Mouse (Mus musculus): ENCODE results near the gene Gnb3. TPM values are rescaled to one million over a fixed set of nuclear protein-coding genes. Genes with fewer than 3 reads are reported as not detected.
"Not testable (repeated sequence)": the region's sequence is repeated elsewhere in the genome, so short reads cannot be mapped to it uniquely, and the experiment has no call there.

Gnb3 gene
- polyA plus RNA-seq, 1 experiment from 2014 or later: 0.25 TPM

DNA sequence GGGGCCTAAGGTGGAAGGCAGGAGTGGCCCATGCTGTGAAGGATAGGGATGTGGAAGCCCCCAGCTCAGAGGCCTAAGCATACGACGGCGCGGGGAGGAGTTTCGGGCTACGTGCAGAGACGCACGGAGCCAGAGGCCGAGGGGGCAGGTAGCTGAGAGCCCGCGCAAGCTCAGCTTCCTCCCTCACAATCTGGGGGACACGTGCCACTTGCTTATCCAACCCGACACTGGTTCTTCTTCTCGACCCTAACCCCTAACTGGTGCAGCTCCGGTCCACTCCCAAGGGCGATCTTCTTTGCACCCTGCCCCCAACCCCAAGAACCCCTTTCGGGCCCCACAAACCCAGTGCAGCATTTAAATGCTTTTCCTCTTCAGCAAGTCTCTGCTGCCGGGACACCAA lies 26.6 kb downstream of the Gnb3 start:
- H3K4me3 ChIP-seq: peak overlapping the region; percentile 73
- H3K4me1 ChIP-seq: peaks cover 43% of the 10 kb centered on the region
- peak overlapping the region; percentile 92 for H3K4me2 ChIP-seq
- no peaks in the 10 kb centered on the region for H3K9me3 ChIP-seq
- H3K27me3 ChIP-seq: no peaks in the 10 kb centered on the region
- WGBS: 0% methylated on average over 18 of the region's 18 CpGs
- peak overlapping the region; percentile 92 for H3K27ac ChIP-seq
- H3K36me3 ChIP-seq: peaks cover 59% of the 10 kb centered on the region
- ATAC-seq (ENCODE audit: insufficient number of reproducible peaks, insufficient read depth, low FRiP score, low TSS enrichment, low read depth): peak; percentile 70
- peak overlapping the region; percentile 89 for H3K9ac ChIP-seq

GRCm38 (mm10) chr6:124812848-124813247 lies 27.2 kb downstream of the Gnb3 start:
- peaks cover 53% of the 10 kb centered on the region for H3K36me3 ChIP-seq
- H3K27me3 ChIP-seq: no peaks in the 10 kb centered on the region
- ATAC-seq (ENCODE audit: insufficient number of reproducible peaks, insufficient read depth, low FRiP score, low TSS enrichment, low read depth): no peak
- no peaks in the 10 kb centered on the region for H3K9me3 ChIP-seq
- peak overlapping the region; percentile 89 for H3K9ac ChIP-seq
- peak overlapping the region; percentile 73 for H3K4me3 ChIP-seq
- H3K4me1 ChIP-seq: peaks cover 47% of the 10 kb centered on the region
- peak overlapping the region; percentile 92 for H3K27ac ChIP-seq
- WGBS: 14% methylated on average over 9 of the region's 9 CpGs
- peak overlapping the region; percentile 92 for H3K4me2 ChIP-seq

DNA sequence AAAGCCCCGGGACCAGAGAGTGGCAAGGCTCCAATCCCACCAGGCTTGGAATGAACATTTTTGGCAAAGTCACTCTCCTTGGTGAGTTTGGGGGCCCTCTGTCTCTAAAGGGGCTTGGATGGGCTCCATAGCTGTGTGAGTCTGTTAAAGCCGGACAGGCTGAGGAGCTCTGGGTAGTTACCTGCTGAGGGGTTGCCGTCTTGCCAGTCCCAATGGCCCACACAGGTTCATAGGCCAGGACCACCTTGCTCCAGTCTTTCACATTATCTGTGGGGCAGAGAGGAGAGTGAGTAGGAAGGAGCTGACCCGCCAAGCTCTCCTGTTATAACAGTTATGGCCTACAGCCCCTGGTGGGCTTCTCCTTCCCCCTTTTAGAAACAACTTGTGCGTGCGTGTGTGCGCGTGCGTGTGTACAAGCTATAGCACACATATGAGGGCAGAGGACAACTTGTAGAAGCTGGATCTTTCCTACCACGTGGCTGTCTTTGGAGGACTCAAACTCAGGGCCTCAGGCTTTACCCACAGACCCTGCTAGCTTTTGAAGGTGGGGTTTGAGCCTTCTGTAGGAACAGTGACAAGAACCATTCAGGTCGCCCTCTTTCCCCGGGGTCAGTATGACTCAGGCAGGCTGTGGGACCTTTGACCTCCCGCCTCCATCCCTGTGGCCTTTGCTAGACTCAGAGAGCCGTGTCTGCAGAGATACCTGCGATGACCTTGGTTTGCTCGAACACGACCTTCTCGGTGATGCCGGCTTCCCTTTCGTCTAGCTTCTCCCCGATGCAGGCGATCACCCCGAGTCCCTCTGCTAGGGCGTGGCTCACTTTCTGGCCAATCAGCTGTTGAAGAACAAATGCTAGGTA lies 28.1 kb downstream of the Gnb3 start:
- Histone ChIP-seq H3K9me3 (no peaks in the 10 kb centered on the region), H3K4me3 (peak overlapping the region; percentile 73), H3K4me1 (peaks cover 47% of the 10 kb centered on the region), H3K36me3 (peaks cover 44% of the 10 kb centered on the region), H3K9ac (peak overlapping the region; percentile 89), H3K27ac (0 out of 2 replicates have a peak overlapping the region, but pooled peaks have one; percentile 92), H3K27me3 (no peaks in the 10 kb centered on the region), H3K4me2 (peak overlapping the region; percentile 92)
- 78% methylated on average over 24 of the region's 24 CpGs for WGBS
- ATAC-seq (ENCODE audit: insufficient number of reproducible peaks, insufficient read depth, low FRiP score, low TSS enrichment, low read depth): no peak

DNA sequence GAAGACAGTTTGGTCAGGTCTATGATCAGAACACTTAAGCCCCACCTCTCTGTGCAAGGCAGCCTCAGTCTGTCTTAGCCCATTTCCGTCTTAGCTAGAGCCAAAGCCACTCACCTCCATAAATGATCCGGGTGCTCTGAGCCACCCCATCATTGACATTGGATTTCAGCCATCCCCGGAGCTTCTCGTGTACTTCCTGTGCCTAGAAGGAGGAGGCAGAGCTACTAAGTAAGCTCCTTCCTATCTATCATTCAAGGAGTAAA lies 28.7 kb downstream of the Gnb3 start:
- H3K36me3 ChIP-seq: peaks cover 38% of the 10 kb centered on the region
- H3K27ac ChIP-seq: no peak overlapping the region
- no peak for ATAC-seq (ENCODE audit: insufficient number of reproducible peaks, insufficient read depth, low FRiP score, low TSS enrichment, low read depth)
- H3K4me1 ChIP-seq: peaks cover 52% of the 10 kb centered on the region
- no peaks in the 10 kb centered on the region for H3K27me3 ChIP-seq
- H3K4me3 ChIP-seq: no peak overlapping the region
- H3K4me2 ChIP-seq: no peak overlapping the region
- H3K9me3 ChIP-seq: no peaks in the 10 kb centered on the region
- WGBS: 85% methylated on average over 4 of the region's 4 CpGs
- H3K9ac ChIP-seq: no peak overlapping the region

GRCm38 (mm10) chr6:124810566-124811402 lies 29.3 kb downstream of the Gnb3 start:
- H3K9me3 ChIP-seq; H3K27ac ChIP-seq; H3K9ac ChIP-seq; H3K4me3 ChIP-seq; ATAC-seq (ENCODE audit: insufficient number of reproducible peaks, insufficient read depth, low FRiP score, low TSS enrichment, low read depth); H3K27me3 ChIP-seq: not testable (repeated sequence)
- Histone ChIP-seq H3K4me2 (peak overlapping the region; percentile 97; the same call in 1 of the 2 replicates), H3K4me1 (peaks cover 57% of the 10 kb centered on the region), H3K36me3 (peaks cover 32% of the 10 kb centered on the region)
- WGBS: 87% methylated on average over 11 of the region's 11 CpGs

- H3K4me2 ChIP-seq: peak overlapping the region; percentile 97
- H3K27ac ChIP-seq: peak overlapping the region; percentile 92
- ATAC-seq (ENCODE audit: insufficient number of reproducible peaks, insufficient read depth, low FRiP score, low TSS enrichment, low read depth): no peak
- peak overlapping the region; percentile 58 for H3K4me3 ChIP-seq
- WGBS: 42% methylated on average over 14 of the region's 14 CpGs
- peaks cover 61% of the 10 kb centered on the region for H3K4me1 ChIP-seq
- H3K27me3 ChIP-seq: no peaks in the 10 kb centered on the region
- H3K36me3 ChIP-seq: peaks cover 24% of the 10 kb centered on the region
- H3K9ac ChIP-seq: peak overlapping the region; percentile 74
- no peaks in the 10 kb centered on the region for H3K9me3 ChIP-seq
Observed at GRCm38 (mm10) chr6:124809775-124810538, 30.1 kb downstream of the Gnb3 start.

DNA sequence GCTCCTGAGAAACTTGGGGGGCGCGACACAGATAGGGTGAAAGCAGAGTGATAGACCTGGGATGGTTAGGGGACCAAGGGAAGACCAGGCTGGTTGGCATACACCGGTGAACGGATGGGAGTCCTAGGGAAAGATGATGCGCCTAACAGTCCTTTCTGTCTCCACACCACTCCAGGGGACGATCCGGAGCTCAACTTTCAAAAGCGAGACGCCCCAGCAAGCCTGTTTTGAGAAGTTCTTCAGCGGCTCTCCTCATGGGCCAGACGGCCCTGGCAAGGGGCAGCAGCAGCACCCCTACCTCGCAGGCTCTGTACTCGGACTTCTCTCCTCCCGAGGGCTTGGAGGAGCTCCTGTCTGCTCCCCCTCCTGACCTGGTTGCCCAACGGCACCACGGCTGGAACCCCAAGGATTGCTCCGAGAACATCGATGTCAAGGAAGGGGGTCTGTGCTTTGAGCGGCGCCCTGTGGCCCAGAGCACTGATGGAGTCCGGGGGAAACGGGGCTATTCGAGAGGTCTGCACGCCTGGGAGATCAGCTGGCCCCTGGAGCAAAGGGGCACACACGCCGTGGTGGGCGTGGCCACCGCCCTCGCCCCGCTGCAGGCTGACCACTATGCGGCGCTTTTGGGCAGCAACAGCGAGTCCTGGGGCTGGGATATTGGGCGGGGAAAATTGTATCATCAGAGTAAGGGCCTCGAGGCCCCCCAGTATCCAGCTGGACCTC lies 30.9 kb downstream of the Gnb3 start:
- no peak for ATAC-seq (ENCODE audit: insufficient number of reproducible peaks, insufficient read depth, low FRiP score, low TSS enrichment, low read depth)
- H3K4me3 ChIP-seq: peak overlapping the region; percentile 58
- H3K9ac ChIP-seq: peak overlapping the region; percentile 74
- H3K4me1 ChIP-seq: peaks cover 54% of the 10 kb centered on the region
- H3K36me3 ChIP-seq: peaks cover 24% of the 10 kb centered on the region
- H3K4me2 ChIP-seq: peak overlapping the region; percentile 97
- WGBS: under 1% methylated on average over 35 of the region's 35 CpGs
- H3K9me3 ChIP-seq: no peaks in the 10 kb centered on the region
- peak overlapping the region; percentile 92 for H3K27ac ChIP-seq
- H3K27me3 ChIP-seq: no peaks in the 10 kb centered on the region

- H3K27ac ChIP-seq: peak within 1 kb of the TSS; percentile 92
- ATAC-seq (ENCODE audit: insufficient number of reproducible peaks, insufficient read depth, low FRiP score, low TSS enrichment, low read depth): 0 out of 2 replicates have a peak, but pooled peaks have one; percentile 3
- no peaks in the 10 kb centered on the region for H3K27me3 ChIP-seq
- H3K9me3 ChIP-seq: no peaks in the 10 kb centered on the region
- peaks cover 24% of the 10 kb centered on the region for H3K36me3 ChIP-seq
- 3% methylated on average over 29 of the region's 29 CpGs for WGBS
- peak within 1 kb of the TSS; percentile 58 for H3K4me3 ChIP-seq
- H3K9ac ChIP-seq: peak within 1 kb of the TSS; percentile 74
- peaks cover 52% of the 10 kb centered on the region for H3K4me1 ChIP-seq
- peak within 1 kb of the TSS; percentile 97 for H3K4me2 ChIP-seq
Observed at GRCm38 (mm10) chr6:124808358-124809012, 31.6 kb downstream of the Gnb3 start, which contains the start of gene Spsb2. Gene Spsb2, plus strand, starts transcription at chr6:124808661.

- Histone ChIP-seq H3K9ac (peak overlapping the region; percentile 74; the same call in 1 of the 2 replicates), H3K27me3 (no peaks in the 10 kb centered on the region)
Observed at GRCm38 (mm10) chr6:124807986-124808357, 32.1 kb downstream of the Gnb3 start.

GRCm38 (mm10) chr6:124807366-124807765 lies 32.7 kb downstream of the Gnb3 start:
- no peaks in the 10 kb centered on the region for H3K9me3 ChIP-seq
- H3K4me3 ChIP-seq: no peak overlapping the region
- no peak overlapping the region for H3K9ac ChIP-seq
- peaks cover 22% of the 10 kb centered on the region for H3K36me3 ChIP-seq
- no peak overlapping the region for H3K27ac ChIP-seq
- 76% methylated on average over 4 of the region's 4 CpGs for WGBS
- H3K4me2 ChIP-seq: no peak overlapping the region
- H3K4me1 ChIP-seq: peaks cover 47% of the 10 kb centered on the region
- no peaks in the 10 kb centered on the region for H3K27me3 ChIP-seq
- ATAC-seq (ENCODE audit: insufficient number of reproducible peaks, insufficient read depth, low FRiP score, low TSS enrichment, low read depth): no peak

More at GRCm38 (mm10) chr6:124807986-124808357, 32.1 kb downstream of the Gnb3 start:
- peak overlapping the region; percentile 58 for H3K4me3 ChIP-seq
- peak overlapping the region; percentile 92 for H3K27ac ChIP-seq
- peaks cover 52% of the 10 kb centered on the region for H3K4me1 ChIP-seq
- WGBS: 79% methylated on average over 6 of the region's 6 CpGs
- peak overlapping the region; percentile 97 for H3K4me2 ChIP-seq
- H3K9me3 ChIP-seq: no peaks in the 10 kb centered on the region
- H3K36me3 ChIP-seq: peaks cover 24% of the 10 kb centered on the region
- ATAC-seq (ENCODE audit: insufficient number of reproducible peaks, insufficient read depth, low FRiP score, low TSS enrichment, low read depth): no peak

Measured in embryonic facial prominence, embryonic 13.5 days (tissue).